Mouse (Mus musculus) C2C12 (cell line): ENCODE results near the gene Grm8.

ENCODE experiments used
- CEBPB ChIP-seq: IDR thresholded peaks from one replicate; pipeline ENCODE4 v1.6.1; 2011; ENCODE audit warnings: low read depth, mild to moderate bottlenecking, control low read depth, moderate library complexity
- CTCF ChIP-seq: IDR thresholded peaks from one replicate; pipeline ENCODE4 v1.5.1; 2011; ENCODE audit not compliant: control insufficient read depth, insufficient read depth, insufficient read length
- FOSL1 ChIP-seq: IDR thresholded peaks from one replicate; pipeline ENCODE4 v1.8.0; 2011; ENCODE audit warnings: mild to moderate bottlenecking, low read length; ENCODE audit not compliant: poor library complexity, insufficient read depth, severe bottlenecking
- MAX ChIP-seq: IDR thresholded peaks from one replicate; pipeline ENCODE4 v1.6.1; 2011; ENCODE audit warnings: mild to moderate bottlenecking, control low read depth
- MYOG ChIP-seq: IDR thresholded peaks from one replicate; pipeline ENCODE4 v1.6.1; 2011; ENCODE audit not compliant: control insufficient read depth, insufficient read length; ENCODE audit errors: extremely low read depth

DNA sequence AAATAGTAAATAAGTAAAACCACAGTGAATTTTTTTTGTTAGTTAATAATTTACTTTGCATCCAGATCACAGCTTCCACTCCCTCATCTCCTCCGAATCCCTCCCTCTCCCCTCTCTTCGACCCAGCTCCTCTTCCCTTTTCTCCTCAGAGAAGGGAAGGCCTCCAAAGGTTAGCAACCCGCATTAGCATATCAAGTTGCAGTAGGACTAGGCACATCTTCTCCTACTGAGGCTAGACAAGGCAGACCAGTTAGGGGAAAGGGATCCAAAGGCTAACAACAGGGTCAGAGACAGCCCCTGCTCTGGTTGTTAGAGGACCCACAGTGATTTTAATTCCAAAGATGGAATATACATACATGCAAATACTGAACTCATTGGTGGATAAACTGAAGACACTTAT is 60.5 kb downstream of the Grm8 start:
- TF ChIP-seq CTCF (no peak), CEBPB (no peak), MYOG (no peak), FOSL1 (no peak), MAX (no peak)
